Mouse (Mus musculus) intestine, embryonic 14.5 days (tissue): ENCODE measurements around the gene L2hgdh. TPM values are rescaled to one million over a fixed set of nuclear protein-coding genes. Genes with fewer than 3 reads are reported as not detected.

Source experiments
- ATAC-seq: fragments of 200-750 bp; cut with Nextera tagmentation; replicated peaks from 2 replicates; pipeline ENCODE4 v1.8.0; 2017; ENCODE audit warnings: low read depth, moderate number of reproducible peaks, moderate TSS enrichment, moderate library complexity; ENCODE audit not compliant: low FRiP score, low TSS enrichment
- DNase-seq: peaks from one replicate; pipeline ENCODE4 v3.0.0-alpha.2; 2018; ENCODE audit warnings: low spot score
- H3K27ac ChIP-seq: fragments of 300-500 bp; sonication (generic); 2 replicates; pipeline ENCODE4 v1.5.1; 2014; ENCODE audit warnings: low read depth, mild to moderate bottlenecking, control low read depth
- H3K27me3 ChIP-seq: fragments of 300-500 bp; sonication (generic); replicated peaks from 2 replicates; pipeline ENCODE4 v1.6.1; 2014; ENCODE audit warnings: low read length, control low read depth; ENCODE audit not compliant: control insufficient read depth, insufficient read depth
- H3K36me3 ChIP-seq: fragments of 300-500 bp; sonication (generic); 2 replicates; pipeline ENCODE4 v1.6.1; 2014; ENCODE audit warnings: low read length, control low read depth; ENCODE audit not compliant: control insufficient read depth, insufficient read depth
- H3K4me1 ChIP-seq: fragments of 300-500 bp; sonication (generic); replicated peaks from 2 replicates; pipeline ENCODE4 v1.6.1; 2014; ENCODE audit warnings: low read length, control low read depth, mixed read lengths; ENCODE audit not compliant: control insufficient read depth, insufficient read depth
- H3K4me2 ChIP-seq: fragments of 300-500 bp; sonication (generic); 2 replicates; pipeline ENCODE4 v1.6.1; 2014; ENCODE audit warnings: low read length
- H3K4me3 ChIP-seq: fragments of 300-500 bp; sonication (generic); 2 replicates; pipeline ENCODE4 v1.5.1; 2014; ENCODE audit warnings: low read depth, low read length, control low read depth, mixed read lengths
- H3K9ac ChIP-seq: fragments of 300-500 bp; sonication (generic); 2 replicates; pipeline ENCODE4 v1.6.1; 2014; ENCODE audit warnings: mild to moderate bottlenecking, low read length
- H3K9me3 ChIP-seq: fragments of 300-500 bp; sonication (generic); 2 replicates; pipeline ENCODE4 v1.6.1; 2016; ENCODE audit warnings: low read length, control low read depth; ENCODE audit not compliant: control insufficient read depth
- WGBS: fragments of 180-500 bp; shearing (Covaris S2); extraction: QIAGEN DNeasy Blood & Tissue Kit; methylation state at CpG from one replicate; pipeline ENCODE4 v1.1.7; 2014; 5-methylcytosine and 5-hydroxymethylcytosine counted together
- polyA plus RNA-seq: library from polyadenylated mRNA; unstranded; fragments of >200 nt; fragmentation: Nextera tagmentation; extraction: Ambion mirVana; gene quantifications from 2 replicates; pipeline ENCODE4 v1.2.1, GENCODE M21; 2014

Gene L2hgdh
- polyA plus RNA-seq, 1 experiment from 2014 or later, result 19.3 TPM

DNA sequence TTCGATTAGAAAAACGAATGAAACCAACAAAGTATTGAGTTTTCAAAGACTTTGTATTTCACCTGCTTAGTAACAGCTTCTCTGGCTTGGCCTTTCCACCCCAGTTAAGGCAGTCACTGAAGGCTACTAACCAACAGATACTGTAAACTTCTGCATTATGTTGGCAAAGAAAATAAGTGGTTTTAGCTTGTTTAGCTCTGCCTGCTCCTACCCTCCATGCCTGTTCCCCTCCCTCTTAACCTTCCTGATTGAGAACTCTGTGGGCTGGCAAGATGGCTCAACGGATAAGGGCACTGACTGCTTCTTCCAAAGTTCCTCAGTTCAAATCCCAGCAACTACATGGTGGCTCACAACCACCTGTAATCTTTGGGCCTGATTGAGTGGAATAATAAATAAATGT, 9.2 kb upstream of the L2hgdh start:
- no peaks in the 10 kb centered on the region for H3K9me3 ChIP-seq
- H3K36me3 ChIP-seq, result no peaks in the 10 kb centered on the region
- H3K27me3 ChIP-seq, result no peaks in the 10 kb centered on the region
- WGBS, result 75% methylated on average over 3 of the region's 3 CpGs
- DNase-seq (no peak), ATAC-seq (no peak)
- no peak overlapping the region for H3K27ac ChIP-seq
- no peaks in the 10 kb centered on the region for H3K4me1 ChIP-seq
- H3K4me2 ChIP-seq, result no peak overlapping the region; the same call in 1 of the 2 replicates
- no peak overlapping the region for H3K9ac ChIP-seq
- H3K4me3 ChIP-seq, result no peak overlapping the region

DNA sequence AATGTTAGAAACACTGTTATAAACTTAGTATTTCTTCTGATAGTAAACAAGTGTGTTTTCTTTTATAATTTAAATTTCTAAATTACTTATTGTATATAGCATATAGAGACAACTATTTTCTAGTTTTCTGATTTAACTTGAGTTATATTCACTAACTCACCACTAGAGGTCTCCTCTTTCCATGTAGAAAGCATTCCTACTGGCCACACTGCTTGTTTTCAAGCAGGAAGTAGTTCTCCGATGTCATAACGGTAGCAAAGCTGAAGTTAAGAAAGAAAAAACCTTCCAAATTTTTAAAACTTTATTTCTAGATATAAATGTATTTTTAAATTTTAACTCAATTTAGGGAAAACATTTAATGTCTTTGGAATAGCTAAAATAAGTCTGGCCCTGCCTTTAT, 8.8 kb upstream of the L2hgdh start:
- Histone ChIP-seq H3K9ac (no peak overlapping the region), H3K36me3 (no peaks in the 10 kb centered on the region), H3K4me1 (no peaks in the 10 kb centered on the region), H3K27ac (no peak overlapping the region), H3K4me2 (no peak overlapping the region; the same call in 1 of the 2 replicates), H3K9me3 (no peaks in the 10 kb centered on the region), H3K4me3 (no peak overlapping the region), H3K27me3 (no peaks in the 10 kb centered on the region)
- ATAC-seq (no peak; the same call in 1 of the 2 replicates), DNase-seq (no peak)
- WGBS, result 4% methylated on average over 2 of the region's 2 CpGs

DNA sequence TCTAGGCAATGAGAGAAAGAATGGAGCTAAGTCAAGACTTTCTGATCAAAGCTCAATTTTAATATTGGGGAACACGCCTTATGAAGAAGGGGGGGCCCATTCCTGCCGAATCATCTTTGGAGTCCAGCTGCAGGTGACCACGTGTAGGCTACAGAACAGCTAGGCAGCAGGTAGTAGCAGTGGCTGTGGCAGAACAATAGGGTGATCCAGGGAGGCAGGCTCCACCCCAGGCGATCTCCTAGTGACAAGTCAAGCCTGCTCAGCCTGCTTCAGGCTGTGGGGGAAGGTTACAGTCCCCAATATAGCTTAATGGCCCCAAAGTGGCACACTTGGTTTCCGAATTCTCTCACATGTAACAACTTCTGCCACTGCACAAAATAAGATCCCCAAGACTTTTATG, 7.5 kb upstream of the L2hgdh start:
- H3K4me2 ChIP-seq, result no peak overlapping the region
- no peak for ATAC-seq
- no peaks in the 10 kb centered on the region for H3K27me3 ChIP-seq
- H3K9me3 ChIP-seq, result no peaks in the 10 kb centered on the region
- no peak overlapping the region for H3K27ac ChIP-seq
- H3K36me3 ChIP-seq, result no peaks in the 10 kb centered on the region
- no peaks in the 10 kb centered on the region for H3K4me1 ChIP-seq
- H3K4me3 ChIP-seq, result no peak overlapping the region
- DNase-seq, result no peak
- WGBS, result 49% methylated on average over 5 of the region's 5 CpGs
- no peak overlapping the region for H3K9ac ChIP-seq

DNA sequence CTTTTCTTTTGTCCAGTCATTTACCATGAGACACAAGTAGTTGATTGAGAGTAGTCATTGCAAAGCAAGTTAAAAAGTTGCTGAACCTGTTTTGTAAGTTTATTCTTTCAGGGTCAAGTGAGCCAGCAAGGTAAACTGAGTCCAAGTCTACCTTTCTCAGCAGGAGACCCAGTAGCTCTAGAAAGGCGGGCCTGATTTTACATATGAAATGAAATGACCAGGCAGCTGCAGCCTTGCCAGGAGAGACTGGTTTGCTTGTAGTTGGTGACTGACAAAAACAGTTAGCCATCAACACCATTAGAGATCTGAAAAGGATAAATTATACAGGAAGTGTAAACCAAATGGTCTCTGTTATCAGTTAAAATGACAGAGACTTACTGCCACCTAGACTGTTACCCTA, 5.6 kb upstream of the L2hgdh start:
- WGBS, result 91% methylated on average over 1 of the region's 1 CpGs

DNA sequence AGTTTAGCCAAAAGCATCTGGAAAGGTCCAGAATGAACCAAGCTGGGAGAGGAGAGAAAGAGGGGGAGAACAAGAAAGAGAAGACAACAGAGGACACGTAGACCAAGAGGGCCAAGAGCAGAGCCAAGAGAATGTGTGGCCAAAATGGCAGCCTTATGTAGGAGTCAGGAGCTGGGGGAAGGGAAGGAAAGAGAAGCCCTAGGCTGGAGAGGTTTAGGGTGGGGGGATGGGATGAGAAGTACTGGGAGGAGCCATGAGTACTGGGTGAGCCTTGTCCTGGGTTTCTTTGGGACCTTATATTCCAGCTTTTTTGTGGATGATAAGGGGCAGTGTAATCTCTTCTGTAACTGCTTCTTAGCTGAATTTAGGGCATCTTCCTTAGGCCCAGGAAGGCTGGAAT, 4.6 kb upstream of the L2hgdh start:
- no peaks in the 10 kb centered on the region for H3K9me3 ChIP-seq
- no peaks in the 10 kb centered on the region for H3K36me3 ChIP-seq

More for the DNA sequence above, 5.6 kb upstream of the L2hgdh start:
- no peaks in the 10 kb centered on the region for H3K9me3 ChIP-seq
- no peak for DNase-seq
- no peak overlapping the region for H3K9ac ChIP-seq
- ATAC-seq, result no peak
- H3K4me2 ChIP-seq, result no peak overlapping the region
- H3K27ac ChIP-seq, result no peak overlapping the region
- no peaks in the 10 kb centered on the region for H3K27me3 ChIP-seq
- H3K4me3 ChIP-seq, result no peak overlapping the region
- 0 out of 2 replicates have a peak, but pooled peaks cover 3% of the 10 kb centered on the region for H3K4me1 ChIP-seq
- no peaks in the 10 kb centered on the region for H3K36me3 ChIP-seq

DNA sequence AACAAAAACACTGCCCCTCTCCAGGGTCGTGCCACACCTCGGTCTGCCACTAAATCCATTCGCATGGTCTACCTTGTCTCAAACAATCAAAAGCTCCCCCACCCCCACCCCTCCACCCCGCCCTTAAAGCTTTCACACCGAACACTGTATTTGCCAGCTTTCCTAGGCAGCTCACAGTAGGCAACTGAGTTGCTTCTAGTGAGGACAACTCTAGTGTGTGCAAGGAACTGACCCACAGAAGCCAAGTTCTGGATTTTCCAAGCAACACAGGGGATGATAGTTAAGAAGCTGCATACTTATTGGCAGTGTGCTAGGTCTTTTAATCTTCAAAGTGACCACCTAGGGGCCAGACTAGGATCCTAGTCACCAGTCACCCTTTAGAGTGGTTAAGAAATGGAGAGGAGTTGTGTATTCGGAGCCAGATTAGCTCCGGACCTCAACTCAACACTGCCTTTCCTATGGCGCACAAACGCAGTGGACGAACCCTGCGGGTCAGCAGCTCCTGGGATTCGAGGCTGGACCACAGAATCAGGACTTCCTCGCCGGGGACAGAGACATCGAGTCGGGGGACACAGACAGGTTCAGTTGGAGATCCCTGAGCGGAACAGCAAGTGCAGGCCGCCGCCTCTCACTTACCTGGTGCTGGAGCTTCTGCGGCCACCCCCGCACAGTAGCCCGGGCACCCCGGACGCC, 509 bp downstream of the L2hgdh start:
- Histone ChIP-seq H3K9ac (peak overlapping the region; percentile 62), H3K27me3 (no peaks in the 10 kb centered on the region), H3K4me2 (peak overlapping the region; percentile 91), H3K4me3 (peak overlapping the region; percentile 59), H3K9me3 (0 out of 2 replicates have a peak, but pooled peaks cover 6% of the 10 kb centered on the region), H3K36me3 (0 out of 2 replicates have a peak, but pooled peaks cover 8% of the 10 kb centered on the region), H3K4me1 (peaks cover 10% of the 10 kb centered on the region; the same call in 1 of the 2 replicates), H3K27ac (no peak overlapping the region)
- ATAC-seq, result peak; percentile 16; the same call in 1 of the 2 replicates
- 4% methylated on average over 24 of the region's 24 CpGs for WGBS
- no peak for DNase-seq

More for the DNA sequence above, 4.6 kb upstream of the L2hgdh start:
- no peak for DNase-seq
- H3K27ac ChIP-seq, result no peak overlapping the region
- H3K4me3 ChIP-seq, result no peak overlapping the region
- no peak overlapping the region for H3K9ac ChIP-seq
- WGBS, result 94% methylated on average over 1 of the region's 1 CpGs
- H3K4me2 ChIP-seq, result no peak overlapping the region
- no peaks in the 10 kb centered on the region for H3K27me3 ChIP-seq
- 0 out of 2 replicates have a peak, but pooled peaks cover 3% of the 10 kb centered on the region for H3K4me1 ChIP-seq
- no peak for ATAC-seq

DNA sequence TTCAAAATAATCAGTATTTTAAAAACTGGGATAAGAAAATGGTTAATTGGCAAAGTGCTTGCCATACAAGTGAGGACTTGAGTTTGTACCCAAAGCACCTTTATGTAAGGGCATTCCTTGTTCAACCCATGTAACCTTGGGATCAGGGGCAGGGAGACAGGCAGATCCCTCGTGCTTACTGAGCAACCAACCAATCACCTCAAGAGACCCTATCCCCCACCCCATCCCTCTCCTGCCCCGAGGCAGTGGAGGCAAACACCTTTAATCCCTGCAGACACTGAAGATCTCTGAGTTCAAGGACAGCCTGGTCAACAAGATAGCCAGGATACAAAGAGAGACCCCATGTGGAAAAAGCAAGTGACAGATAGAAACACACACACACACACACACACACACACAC, 1.3 kb downstream of the L2hgdh start:
- no peak for DNase-seq

DNA sequence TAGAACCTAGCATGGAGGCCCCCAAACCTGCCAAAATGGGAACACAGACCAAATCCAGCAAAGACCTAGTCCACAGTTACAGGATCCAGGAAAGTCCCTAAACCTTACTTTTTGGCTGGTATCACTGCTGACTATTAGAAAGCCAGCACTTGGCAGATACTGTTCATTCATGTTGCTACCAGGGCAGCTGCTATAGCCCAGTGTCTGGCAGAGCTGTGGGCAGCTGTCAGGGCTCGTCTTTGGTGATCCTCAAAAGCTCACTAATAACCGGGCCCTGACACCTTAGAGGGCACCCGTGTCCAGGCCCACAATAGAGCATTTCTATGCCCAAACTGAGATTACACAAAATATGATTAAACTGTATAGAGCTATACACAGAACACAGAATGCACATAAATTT, 1.8 kb downstream of the L2hgdh start:
- DNase-seq (no peak), ATAC-seq (no peak)
- H3K4me1 ChIP-seq, result peaks cover 10% of the 10 kb centered on the region; the same call in 1 of the 2 replicates
- no peak overlapping the region for H3K27ac ChIP-seq
- 93% methylated on average over 3 of the region's 3 CpGs for WGBS
- no peaks in the 10 kb centered on the region for H3K27me3 ChIP-seq
- H3K9ac ChIP-seq, result no peak overlapping the region
- H3K4me3 ChIP-seq, result no peak overlapping the region
- no peak overlapping the region for H3K4me2 ChIP-seq
- 0 out of 2 replicates have a peak, but pooled peaks cover 8% of the 10 kb centered on the region for H3K36me3 ChIP-seq
- 0 out of 2 replicates have a peak, but pooled peaks cover 6% of the 10 kb centered on the region for H3K9me3 ChIP-seq

More for the DNA sequence above, 1.3 kb downstream of the L2hgdh start:
- Histone ChIP-seq H3K27ac (no peak overlapping the region), H3K9me3 (0 out of 2 replicates have a peak, but pooled peaks cover 6% of the 10 kb centered on the region), H3K36me3 (0 out of 2 replicates have a peak, but pooled peaks cover 8% of the 10 kb centered on the region), H3K9ac (no peak overlapping the region), H3K4me1 (peaks cover 10% of the 10 kb centered on the region; the same call in 1 of the 2 replicates), H3K4me2 (peak overlapping the region; percentile 91), H3K4me3 (peak overlapping the region; percentile 59; the same call in 1 of the 2 replicates), H3K27me3 (no peaks in the 10 kb centered on the region)
- WGBS, result 49% methylated on average over 2 of the region's 2 CpGs
- no peak for ATAC-seq

DNA sequence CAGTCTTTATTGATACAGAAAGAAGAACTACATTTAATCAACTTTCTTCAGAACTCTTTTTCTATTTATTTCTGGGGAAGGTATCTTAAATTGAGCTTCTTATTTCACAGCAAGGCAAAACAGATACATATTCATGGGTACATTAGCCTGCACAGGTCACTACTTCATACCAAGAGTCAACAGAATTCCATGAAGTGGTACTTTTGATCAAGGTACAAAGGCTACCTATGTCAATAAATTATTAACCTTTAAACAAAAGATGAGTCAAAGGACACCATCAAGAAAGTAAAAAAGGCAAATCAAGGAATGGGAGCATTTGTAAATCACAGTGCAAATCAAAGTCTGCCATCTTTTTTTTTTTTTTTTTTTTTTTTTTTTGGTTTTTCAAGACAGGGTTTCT, 11.0 kb downstream of the L2hgdh start:
- Histone ChIP-seq H3K9me3 (no peaks in the 10 kb centered on the region), H3K9ac (no peak overlapping the region), H3K4me1 (no peaks in the 10 kb centered on the region), H3K27ac (no peak overlapping the region), H3K27me3 (no peaks in the 10 kb centered on the region), H3K36me3 (no peaks in the 10 kb centered on the region), H3K4me3 (no peak overlapping the region), H3K4me2 (no peak overlapping the region)
- DNase-seq (no peak), ATAC-seq (no peak)
